Mouse (Mus musculus) embryonic facial prominence, embryonic 12.5 days (tissue): ENCODE measurements around the gene Znrf1. TPM values are rescaled to one million over a fixed set of nuclear protein-coding genes. Genes with fewer than 3 reads are reported as not detected.

Experiments
- ATAC-seq: fragments of 200-750 bp; cut with Nextera tagmentation; 2 replicates; pipeline ENCODE4 v1.8.0; 2017; ENCODE audit not compliant: insufficient number of reproducible peaks, insufficient read depth, low FRiP score, low TSS enrichment
- H3K27ac ChIP-seq: fragments of 300-500 bp; sonication (generic); 2 replicates; pipeline ENCODE4 v1.5.1; 2016; ENCODE audit warnings: mild to moderate bottlenecking
- H3K27me3 ChIP-seq: fragments of 300-500 bp; sonication (generic); 2 replicates; pipeline ENCODE4 v1.6.1; 2016; ENCODE audit warnings: mild to moderate bottlenecking, moderate library complexity
- H3K36me3 ChIP-seq: fragments of 300-500 bp; sonication (generic); 2 replicates; pipeline ENCODE4 v1.6.1; 2016; ENCODE audit warnings: mild to moderate bottlenecking
- H3K4me1 ChIP-seq: fragments of 300-500 bp; sonication (generic); 2 replicates; pipeline ENCODE4 v1.6.1; 2016
- H3K4me2 ChIP-seq: fragments of 300-500 bp; sonication (generic); replicated peaks from 2 replicates; pipeline ENCODE4 v1.6.1; 2016; ENCODE audit warnings: mild to moderate bottlenecking, moderate library complexity
- H3K4me3 ChIP-seq: fragments of 300-500 bp; sonication (generic); 2 replicates; pipeline ENCODE4 v1.5.1; 2016; ENCODE audit warnings: mild to moderate bottlenecking
- H3K9ac ChIP-seq: fragments of 300-500 bp; sonication (generic); 2 replicates; pipeline ENCODE4 v1.6.1; 2016; ENCODE audit warnings: mild to moderate bottlenecking, moderate library complexity
- H3K9me3 ChIP-seq: fragments of 300-500 bp; sonication (generic); 2 replicates; pipeline ENCODE4 v1.6.1; 2016; ENCODE audit warnings: mild to moderate bottlenecking, moderate library complexity
- WGBS: fragments of 180-500 bp; shearing (Covaris S2); methylation state at CpG from one replicate; pipeline ENCODE4 v1.1.7; 2016; 5-methylcytosine and 5-hydroxymethylcytosine counted together
- polyA plus RNA-seq: library from polyadenylated mRNA; unstranded; fragments of >200 nt; fragmentation: Nextera tagmentation; extraction: Ambion mirVana; gene quantifications from 2 replicates; pipeline ENCODE4 v1.2.1, GENCODE M21; 2016

Gene Znrf1
- polyA plus RNA-seq, 1 experiment from 2014 or later: 79.5 TPM

DNA sequence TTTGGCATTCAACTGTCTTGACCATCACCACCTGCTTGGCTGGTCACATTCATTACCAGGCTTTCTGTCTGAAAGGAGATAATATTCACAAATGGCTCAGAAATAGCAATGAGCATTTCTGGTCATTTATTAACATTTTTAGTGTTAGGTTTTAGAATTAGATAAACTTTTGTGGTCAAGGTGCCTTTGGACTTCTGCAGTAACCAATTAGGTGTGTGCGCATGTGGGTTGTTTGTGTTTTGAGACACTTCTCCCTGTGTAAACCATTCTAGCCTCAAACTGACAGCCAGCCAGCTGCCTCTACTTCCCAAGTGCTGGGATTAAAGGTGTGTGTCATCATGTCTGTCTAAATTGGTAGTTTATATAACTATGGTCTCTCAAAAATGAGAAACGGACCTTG, 36.5 kb downstream of the Znrf1 start:
- no peak for ATAC-seq
- no peaks in the 10 kb centered on the region for H3K27me3 ChIP-seq
- peaks cover 22% of the 10 kb centered on the region for H3K4me1 ChIP-seq
- no peak overlapping the region for H3K27ac ChIP-seq
- no peaks in the 10 kb centered on the region for H3K9me3 ChIP-seq
- H3K4me2 ChIP-seq: no peak overlapping the region
- peaks cover 2% of the 10 kb centered on the region; the same call in 1 of the 2 replicates for H3K36me3 ChIP-seq
- H3K9ac ChIP-seq: no peak overlapping the region
- 86% methylated on average over 2 of the region's 2 CpGs for WGBS
- no peak overlapping the region for H3K4me3 ChIP-seq

DNA sequence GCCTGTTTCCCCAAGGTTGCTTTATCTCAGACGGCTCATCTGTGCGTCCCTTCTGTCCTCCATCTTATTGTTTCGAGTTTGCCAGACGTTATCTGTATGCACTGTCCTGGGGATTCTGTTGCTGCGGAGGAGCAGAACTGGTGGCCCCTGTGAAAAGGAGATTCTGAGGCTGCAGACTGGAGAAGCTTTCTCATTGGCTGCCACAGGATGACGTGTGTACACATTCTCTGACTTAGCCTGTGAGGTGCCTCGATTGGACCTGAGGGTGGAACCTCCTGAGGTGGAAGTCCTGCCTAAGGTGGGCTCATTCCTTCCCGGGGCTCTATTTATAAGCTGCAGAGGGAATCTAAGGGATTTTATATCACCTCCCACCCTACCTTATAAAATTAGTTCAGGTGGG, 37.7 kb downstream of the Znrf1 start:
- no peaks in the 10 kb centered on the region for H3K9me3 ChIP-seq
- H3K27me3 ChIP-seq: no peaks in the 10 kb centered on the region
- peaks cover 2% of the 10 kb centered on the region; the same call in 1 of the 2 replicates for H3K36me3 ChIP-seq
- H3K4me2 ChIP-seq: no peak overlapping the region
- H3K4me1 ChIP-seq: peaks cover 16% of the 10 kb centered on the region
- no peak overlapping the region for H3K9ac ChIP-seq
- 39% methylated on average over 8 of the region's 8 CpGs for WGBS
- no peak overlapping the region for H3K4me3 ChIP-seq
- ATAC-seq: peak; percentile 60; the same call in 1 of the 2 replicates
- no peak overlapping the region for H3K27ac ChIP-seq

DNA sequence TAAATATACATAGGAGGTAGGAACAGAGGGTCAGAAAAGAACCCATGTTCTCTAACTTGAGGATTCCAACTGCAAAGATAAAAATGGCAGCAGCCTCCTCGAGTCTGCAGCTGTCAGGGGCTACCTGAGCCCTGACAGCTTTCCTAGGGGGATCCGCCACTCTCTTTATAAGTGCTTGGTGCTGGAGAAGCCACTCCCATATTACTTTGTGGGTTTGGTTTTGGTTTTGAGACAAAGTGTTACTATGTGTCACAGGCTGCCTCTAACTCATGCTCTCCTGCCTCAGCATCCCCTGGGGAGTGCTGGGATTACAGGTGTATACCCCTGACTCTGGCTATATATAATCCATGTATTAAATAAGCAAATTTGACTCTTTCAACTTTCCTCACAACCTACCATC, 38.1 kb downstream of the Znrf1 start:
- Histone ChIP-seq H3K4me3 (no peak overlapping the region), H3K4me1 (peaks cover 16% of the 10 kb centered on the region), H3K9me3 (no peaks in the 10 kb centered on the region), H3K27me3 (no peaks in the 10 kb centered on the region), H3K27ac (no peak overlapping the region), H3K4me2 (no peak overlapping the region), H3K9ac (no peak overlapping the region), H3K36me3 (peaks cover 2% of the 10 kb centered on the region; the same call in 1 of the 2 replicates)
- WGBS: 76% methylated on average over 2 of the region's 2 CpGs
- ATAC-seq: no peak

DNA sequence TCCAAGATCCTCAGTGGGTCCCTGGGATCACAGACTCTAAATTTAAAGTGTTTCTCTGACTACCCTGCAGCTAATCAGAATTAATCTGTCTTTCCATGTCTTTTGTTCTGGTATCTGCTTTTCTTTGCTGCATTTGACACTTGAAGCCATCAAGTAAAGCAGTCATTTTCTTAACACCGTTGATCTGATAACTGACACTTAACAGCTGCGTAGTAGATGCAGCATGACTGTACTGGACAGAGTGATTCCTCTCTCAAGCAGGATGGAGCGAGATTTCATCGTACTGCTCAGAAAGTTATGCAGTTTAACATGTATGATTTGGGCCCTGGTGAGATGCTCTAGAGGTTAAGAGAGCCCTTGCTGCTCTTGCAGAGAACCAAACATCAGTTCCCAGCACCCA, 39.6 kb downstream of the Znrf1 start:
- Histone ChIP-seq H3K9me3 (no peaks in the 10 kb centered on the region), H3K4me1 (peaks cover 11% of the 10 kb centered on the region), H3K36me3 (peaks cover 2% of the 10 kb centered on the region; the same call in 1 of the 2 replicates), H3K9ac (no peak overlapping the region), H3K27ac (no peak overlapping the region), H3K4me2 (no peak overlapping the region), H3K27me3 (no peaks in the 10 kb centered on the region), H3K4me3 (no peak overlapping the region)
- ATAC-seq: no peak
- 90% methylated on average over 4 of the region's 4 CpGs for WGBS

DNA sequence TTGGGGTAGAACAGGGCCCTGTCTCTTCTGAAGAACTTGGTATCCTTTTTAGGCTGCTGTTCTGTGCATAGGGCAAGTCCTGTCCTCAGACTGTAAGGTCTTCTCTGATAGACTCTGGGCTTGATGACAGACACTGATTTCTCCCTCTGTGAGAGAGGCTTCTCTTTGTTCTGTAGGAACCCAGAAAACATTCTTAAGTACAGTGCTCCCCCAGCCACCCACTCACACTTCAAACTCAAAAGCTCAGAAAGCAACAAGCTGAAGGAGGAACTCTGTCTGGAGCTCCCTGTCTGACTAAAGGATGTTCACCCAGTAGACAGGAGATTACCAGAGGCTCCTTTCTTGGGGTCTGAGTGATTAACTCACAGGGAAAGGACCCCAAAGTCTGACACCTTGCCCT, 40.6 kb downstream of the Znrf1 start:
- Histone ChIP-seq H3K4me3 (no peak overlapping the region), H3K9ac (no peak overlapping the region), H3K4me1 (peaks cover 10% of the 10 kb centered on the region), H3K4me2 (no peak overlapping the region), H3K36me3 (peaks cover 2% of the 10 kb centered on the region; the same call in 1 of the 2 replicates), H3K27me3 (no peaks in the 10 kb centered on the region), H3K27ac (no peak overlapping the region), H3K9me3 (no peaks in the 10 kb centered on the region)
- no peak for ATAC-seq

DNA sequence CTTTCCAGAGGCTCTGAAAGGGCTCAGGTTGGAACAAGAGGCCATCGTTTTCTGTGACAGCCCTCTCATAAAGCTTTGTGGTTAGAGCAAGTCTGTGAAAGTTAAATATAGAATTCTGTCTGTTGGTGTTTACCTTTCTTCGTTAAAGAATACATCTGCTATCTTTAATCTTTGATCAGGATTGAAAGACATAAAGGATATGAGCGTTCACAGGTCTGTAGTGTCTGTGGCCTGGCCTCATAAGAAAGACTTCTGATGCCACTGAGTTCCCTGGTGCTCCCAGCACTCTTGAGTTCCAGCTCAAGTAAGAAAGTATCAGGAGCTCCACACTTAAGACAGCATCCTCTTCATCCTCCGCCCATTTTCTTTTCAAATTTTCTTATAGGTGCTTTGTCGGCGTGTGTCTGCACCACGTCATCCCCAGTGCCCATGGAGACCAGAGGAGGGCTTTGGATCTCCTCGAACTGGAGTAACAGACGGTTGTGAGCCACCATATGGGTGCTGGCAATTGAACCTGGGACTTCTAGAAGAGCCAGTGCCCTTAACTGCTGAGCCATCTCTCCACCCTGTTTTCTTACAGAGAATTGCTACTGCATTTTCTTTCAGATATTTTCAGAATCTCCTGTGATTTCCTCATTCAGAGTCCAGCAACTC, 42.1 kb downstream of the Znrf1 start:
- Histone ChIP-seq H3K27ac (no peak overlapping the region), H3K4me2 (no peak overlapping the region), H3K36me3 (peaks cover 6% of the 10 kb centered on the region; the same call in 1 of the 2 replicates), H3K4me1 (peaks cover 7% of the 10 kb centered on the region), H3K9me3 (no peaks in the 10 kb centered on the region), H3K9ac (no peak overlapping the region), H3K27me3 (no peaks in the 10 kb centered on the region), H3K4me3 (no peak overlapping the region)
- 90% methylated on average over 9 of the region's 9 CpGs for WGBS
- no peak for ATAC-seq

DNA sequence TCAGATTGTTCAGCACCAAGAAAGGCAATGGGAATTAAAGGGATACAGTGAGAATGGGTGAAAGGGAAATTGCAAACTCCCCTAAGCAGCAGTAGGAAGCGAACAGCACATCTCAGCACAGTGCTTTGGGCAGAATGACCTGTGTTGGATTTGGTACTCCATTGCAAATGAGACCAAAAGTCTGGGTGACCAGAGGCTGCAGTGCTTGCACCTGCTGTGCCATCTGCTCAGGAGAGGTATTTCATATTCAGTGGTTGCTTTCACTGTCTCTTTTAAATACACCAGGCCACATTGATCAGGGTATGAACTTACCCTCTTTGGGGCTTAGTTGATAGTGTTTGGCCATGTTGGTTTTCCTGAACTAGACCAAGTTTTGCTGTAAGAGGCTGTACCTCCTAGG, 43.4 kb downstream of the Znrf1 start:
- Histone ChIP-seq H3K9ac (no peak overlapping the region), H3K27me3 (no peaks in the 10 kb centered on the region), H3K9me3 (no peaks in the 10 kb centered on the region), H3K36me3 (peaks cover 6% of the 10 kb centered on the region; the same call in 1 of the 2 replicates), H3K27ac (no peak overlapping the region), H3K4me1 (0 out of 2 replicates have a peak, but pooled peaks cover 2% of the 10 kb centered on the region), H3K4me2 (no peak overlapping the region), H3K4me3 (no peak overlapping the region)
- no peak for ATAC-seq
- WGBS: 92% methylated on average over 1 of the region's 1 CpGs

DNA sequence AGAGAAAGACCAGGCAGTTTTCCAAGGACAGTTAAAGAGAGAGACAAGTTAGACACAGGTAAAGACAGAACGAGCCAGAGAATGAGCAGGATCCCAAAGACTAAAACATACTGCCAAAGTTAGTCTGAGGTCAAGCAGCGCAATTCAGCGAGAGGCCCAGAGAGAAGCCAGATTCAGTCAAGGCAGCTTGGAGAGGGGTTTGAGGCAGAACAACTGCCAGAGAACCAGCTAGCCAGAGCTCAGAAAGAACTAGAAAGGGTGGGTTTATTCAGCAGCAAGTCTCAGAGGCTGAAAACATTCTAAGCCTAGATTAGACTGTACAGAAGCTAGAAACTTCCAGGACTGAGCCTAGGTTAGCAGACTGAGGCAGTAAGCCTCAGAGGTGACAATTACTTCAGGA, 44.4 kb downstream of the Znrf1 start:
- WGBS: 91% methylated on average over 3 of the region's 3 CpGs
- Histone ChIP-seq H3K4me1 (peaks cover 9% of the 10 kb centered on the region), H3K27ac (no peak overlapping the region), H3K4me3 (no peak overlapping the region), H3K36me3 (peaks cover 6% of the 10 kb centered on the region; the same call in 1 of the 2 replicates), H3K27me3 (no peaks in the 10 kb centered on the region), H3K9me3 (no peaks in the 10 kb centered on the region), H3K4me2 (no peak overlapping the region), H3K9ac (no peak overlapping the region)
- ATAC-seq: no peak

DNA sequence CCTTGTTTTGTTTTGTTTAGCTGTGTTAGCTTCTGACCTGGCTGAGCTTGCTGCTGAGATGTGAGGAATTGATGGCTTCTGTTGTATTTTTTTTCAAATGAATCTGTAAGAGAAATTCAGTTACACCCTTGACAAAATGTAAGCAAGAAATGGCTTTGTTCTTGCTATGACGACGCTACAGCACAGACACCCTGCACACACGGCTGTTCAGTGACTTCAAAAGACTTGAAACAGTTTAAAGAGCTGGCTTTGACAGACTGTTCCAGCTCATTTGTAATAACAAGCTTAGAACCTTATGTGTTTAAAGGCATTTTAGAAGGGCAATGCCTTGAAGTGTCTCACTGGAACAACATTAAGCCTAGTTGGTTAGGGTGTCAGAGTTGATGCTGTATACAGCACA, 46.5 kb downstream of the Znrf1 start:
- no peak for ATAC-seq
- H3K4me3 ChIP-seq: no peak overlapping the region

DNA sequence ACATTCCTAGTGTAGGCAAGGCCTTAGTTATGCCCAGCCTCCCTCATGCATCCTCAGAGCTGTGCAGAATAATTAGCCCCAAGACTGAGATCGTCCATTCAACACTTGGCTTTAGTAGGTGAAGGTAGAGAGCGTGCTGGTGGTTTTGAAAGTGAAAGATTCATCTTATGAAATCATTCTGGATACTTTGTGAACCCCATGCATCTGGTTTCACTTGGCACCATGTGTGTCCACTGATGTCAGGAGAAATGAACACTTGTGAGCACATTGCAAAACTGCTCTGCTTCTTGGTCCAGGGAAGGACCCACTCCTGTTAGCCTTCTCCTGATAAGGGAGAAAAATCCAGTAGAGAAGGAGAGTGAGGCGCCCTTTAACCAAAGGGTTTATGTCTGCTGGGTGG, 49.0 kb downstream of the Znrf1 start:
- peaks cover 4% of the 10 kb centered on the region; the same call in 1 of the 2 replicates for H3K36me3 ChIP-seq
- no peaks in the 10 kb centered on the region for H3K9me3 ChIP-seq
- H3K4me2 ChIP-seq: no peak overlapping the region
- H3K4me3 ChIP-seq: no peak overlapping the region
- no peaks in the 10 kb centered on the region for H3K27me3 ChIP-seq
- H3K4me1 ChIP-seq: peaks cover 7% of the 10 kb centered on the region
- H3K27ac ChIP-seq: no peak overlapping the region
- WGBS: 81% methylated on average over 3 of the region's 3 CpGs
- no peak for ATAC-seq
- no peak overlapping the region for H3K9ac ChIP-seq

More for the DNA sequence above, 46.5 kb downstream of the Znrf1 start:
- Histone ChIP-seq H3K4me1 (peaks cover 7% of the 10 kb centered on the region), H3K27ac (no peak overlapping the region), H3K4me2 (no peak overlapping the region), H3K9ac (no peak overlapping the region), H3K27me3 (no peaks in the 10 kb centered on the region), H3K36me3 (peaks cover 4% of the 10 kb centered on the region; the same call in 1 of the 2 replicates), H3K9me3 (no peaks in the 10 kb centered on the region)
- 76% methylated on average over 3 of the region's 3 CpGs for WGBS

DNA sequence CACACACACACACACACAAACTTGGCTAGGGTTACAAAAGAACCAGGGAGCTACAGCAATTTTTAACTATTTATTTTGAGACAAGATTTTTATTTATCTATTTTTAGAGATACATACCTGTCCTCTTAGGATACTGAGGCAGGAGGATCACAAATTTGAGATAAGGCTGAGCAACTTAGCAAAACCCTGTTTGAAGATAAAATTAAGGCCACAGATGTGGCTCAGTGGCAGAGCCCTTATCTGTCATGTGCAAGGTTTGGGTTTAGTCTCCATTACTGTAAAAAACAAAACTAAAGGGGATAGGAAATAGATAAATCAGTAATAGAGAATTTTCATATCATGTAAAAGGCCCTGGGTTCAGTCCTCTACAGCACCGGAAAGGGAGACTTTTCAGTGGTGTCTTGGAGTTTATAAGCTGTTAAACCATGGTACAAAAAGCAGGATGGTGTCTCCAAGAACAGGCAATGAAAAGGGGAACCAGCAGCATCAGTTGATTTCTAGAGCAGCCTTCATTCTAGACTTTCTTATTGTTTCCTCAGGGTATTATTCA, 51.7 kb downstream of the Znrf1 start:
- Histone ChIP-seq H3K9ac (no peak overlapping the region), H3K4me2 (no peak overlapping the region), H3K27ac (no peak overlapping the region), H3K27me3 (no peaks in the 10 kb centered on the region), H3K4me3 (no peak overlapping the region), H3K9me3 (no peaks in the 10 kb centered on the region), H3K36me3 (peaks cover under 1% of the 10 kb centered on the region; the same call in 1 of the 2 replicates), H3K4me1 (peaks cover 11% of the 10 kb centered on the region)
- WGBS: 96% methylated on average over 1 of the region's 1 CpGs
- ATAC-seq: no peak

DNA sequence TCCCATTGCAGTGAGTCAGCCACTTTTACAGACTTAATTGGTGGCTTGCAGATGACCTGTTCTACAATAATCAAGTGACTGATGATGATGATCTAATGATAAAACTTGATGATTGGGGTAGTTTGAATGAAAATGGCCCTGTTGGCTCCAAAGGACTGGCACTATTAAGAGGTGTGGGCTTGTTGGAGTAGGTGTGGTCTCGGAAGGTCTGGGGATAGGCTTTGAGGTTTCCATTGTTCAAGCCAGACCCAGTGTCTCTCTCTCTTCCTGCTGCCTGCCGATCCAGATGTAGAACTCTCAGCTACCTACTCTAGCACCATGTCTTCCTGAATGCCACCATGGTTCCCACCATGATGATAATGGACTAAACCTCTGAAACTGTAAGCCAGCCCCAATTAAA, 52.4 kb downstream of the Znrf1 start:
- Histone ChIP-seq H3K9ac (no peak overlapping the region), H3K9me3 (no peaks in the 10 kb centered on the region), H3K4me1 (peaks cover 11% of the 10 kb centered on the region), H3K27ac (no peak overlapping the region), H3K4me2 (no peak overlapping the region), H3K36me3 (no peaks in the 10 kb centered on the region), H3K27me3 (no peaks in the 10 kb centered on the region), H3K4me3 (no peak overlapping the region)
- no peak for ATAC-seq
- 89% methylated on average over 2 of the region's 2 CpGs for WGBS
